Mouse (Mus musculus): ENCODE measurements at regions not wholly inside any gene's neighbourhood (a gene's known extent, or its start where the extent isn't known, plus 50 kb on each side); places are given as distances from the start of the nearest gene placed in this dataset.

DNA sequence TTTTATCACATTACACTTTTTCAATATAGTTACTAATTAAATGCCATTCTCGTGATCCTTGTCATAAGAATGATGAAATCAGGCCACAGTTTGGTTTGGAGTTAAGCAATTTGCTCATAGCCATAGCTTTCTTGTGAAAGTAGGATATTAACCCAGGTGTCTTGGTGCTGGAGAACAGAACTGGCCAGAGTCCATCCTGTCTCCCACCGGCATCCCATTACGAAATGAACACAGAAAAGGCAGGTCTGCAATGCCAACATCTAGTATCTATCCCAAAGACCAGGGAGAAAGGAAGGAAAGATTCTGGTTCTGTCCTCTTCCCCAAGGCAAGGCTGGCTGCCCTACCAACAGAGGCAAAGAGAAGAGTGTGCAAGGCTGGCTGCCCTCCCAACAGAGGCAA is 61.6 kb upstream of the Avpr1a start:
- DNase-seq, result peak in 1 of 2 experiments; percentile 23

DNA sequence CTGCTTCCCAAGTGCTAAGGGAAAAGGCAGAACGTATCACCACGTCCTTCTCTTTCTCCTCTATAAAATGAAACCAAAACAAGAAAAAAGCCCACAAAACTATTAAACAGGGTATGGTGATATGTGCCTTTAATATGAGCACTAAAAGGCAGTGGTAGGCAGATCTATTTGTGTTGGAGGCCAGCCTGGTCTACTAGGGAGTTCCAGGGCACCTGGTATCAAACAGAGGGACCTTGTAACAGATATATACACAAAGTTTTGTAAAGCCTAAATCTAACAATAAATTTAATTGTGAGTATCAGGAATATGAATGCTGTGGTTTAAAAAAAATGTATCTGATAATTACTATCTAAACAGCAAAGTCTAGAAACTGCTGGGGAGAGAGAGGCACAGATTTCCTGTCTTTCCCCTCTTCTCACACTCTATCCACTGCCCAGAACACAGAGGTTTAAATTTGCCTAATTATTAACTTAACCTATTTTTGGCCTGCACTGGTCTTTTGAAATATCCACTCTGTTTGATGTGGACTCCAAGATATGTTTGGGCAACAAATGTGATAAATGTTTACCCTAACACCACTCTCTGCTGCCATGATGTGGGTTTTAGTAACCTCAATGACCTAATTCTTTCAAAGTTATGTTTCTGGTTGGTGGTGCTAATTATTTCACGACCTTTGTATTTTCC is 68.5 kb upstream of the Avpr1a start:
- DNase-seq, result no peak

GRCm38 (mm10) chr10:122343291-122343690 is 105.0 kb upstream of the Avpr1a start:
- DNase-seq, result no peak

DNA sequence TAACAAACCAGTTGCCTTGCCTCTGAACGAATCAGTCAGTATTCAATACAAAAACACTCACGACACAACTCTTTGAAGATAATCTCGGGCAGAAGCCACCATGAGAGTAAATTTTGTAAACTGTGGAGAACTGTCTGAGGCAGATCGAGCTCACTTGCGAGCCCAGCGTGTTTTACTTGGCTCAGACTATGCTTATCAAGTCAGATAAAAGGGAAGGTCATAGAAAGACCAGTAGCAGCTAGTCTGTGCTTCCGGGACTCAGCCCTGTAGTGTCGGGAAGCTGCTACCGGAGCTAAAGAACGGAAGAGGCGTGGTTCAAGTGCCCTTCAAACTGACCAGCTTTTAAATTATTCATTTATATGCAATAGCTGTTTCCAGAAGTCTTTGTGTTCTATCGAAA is 105.9 kb upstream of the Avpr1a start:
- peak; percentile 4 to 7 for DNase-seq

DNA sequence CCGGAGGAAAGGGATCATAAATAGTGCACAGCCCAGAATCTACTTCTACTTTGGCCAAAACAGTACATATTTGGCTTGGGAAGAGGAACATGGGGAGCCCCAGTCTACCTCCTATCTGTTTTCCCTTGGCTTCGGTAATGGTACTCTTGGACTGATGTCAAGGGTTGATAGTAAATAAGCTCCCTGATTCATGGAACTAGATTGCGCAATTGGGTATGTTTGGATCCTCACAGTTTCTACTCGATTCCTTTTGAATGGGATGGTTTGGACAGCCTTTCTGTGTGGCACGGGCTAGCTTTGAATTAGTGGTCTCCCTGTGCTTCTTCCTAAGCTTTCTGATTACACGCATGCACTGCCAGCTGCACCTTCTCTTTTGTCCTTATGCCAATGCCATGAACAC is 121.4 kb upstream of the Avpr1a start:
- DNase-seq, result peak in 1 of 2 experiments; percentile 4

GRCm38 (mm10) chr10:122318886-122319285 is 129.4 kb upstream of the Avpr1a start:
- DNase-seq, result peak in 1 of 2 experiments; percentile 2

DNA sequence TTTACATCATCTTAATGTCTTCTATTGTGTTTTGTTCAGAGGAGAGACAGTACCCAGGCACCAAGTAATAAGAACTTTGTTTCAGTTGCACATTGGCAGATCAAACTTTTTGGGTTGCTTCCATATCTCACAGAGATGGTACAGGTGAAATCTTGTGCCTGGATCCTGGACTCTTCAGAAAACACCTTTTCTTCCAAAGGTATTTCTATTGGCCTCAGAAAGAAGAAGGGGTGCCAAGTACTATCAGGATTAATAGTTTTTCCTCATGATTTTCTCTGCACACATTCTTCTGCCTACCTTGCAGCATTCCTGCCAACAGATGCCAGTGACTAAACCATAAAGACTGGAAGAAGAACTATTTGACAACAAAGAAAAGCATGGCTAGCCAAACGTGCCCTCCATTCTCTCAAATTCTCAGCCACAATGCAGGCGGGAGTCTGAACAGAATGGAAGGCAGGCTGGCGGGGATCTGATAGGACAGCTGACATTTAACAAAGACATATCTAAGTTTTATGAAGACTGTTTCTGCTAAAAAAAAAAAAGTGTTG is 137.6 kb upstream of the Avpr1a start:
- no peak for DNase-seq

DNA sequence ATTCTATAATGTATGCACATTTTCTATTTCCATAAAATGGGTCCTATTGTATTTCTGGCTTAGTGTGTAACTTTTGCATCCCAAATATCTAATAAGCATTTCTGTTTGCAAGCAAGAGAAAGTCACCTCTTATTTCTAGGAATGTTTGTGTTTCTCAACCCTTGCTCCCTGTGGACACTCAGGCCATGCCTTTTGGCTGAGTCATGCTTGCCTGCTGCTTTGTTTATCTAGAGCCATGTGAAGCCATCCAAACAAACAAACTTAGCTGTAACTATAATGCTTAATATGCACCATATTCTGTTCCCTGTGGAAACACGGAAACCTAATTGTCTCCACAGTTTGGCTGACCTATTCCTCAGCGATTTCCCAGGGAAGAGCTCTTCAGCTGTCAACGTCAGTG is 139.6 kb upstream of the Avpr1a start:
- DNase-seq, result peak; percentile 10 to 31

- no peak for DNase-seq
Measured at GRCm38 (mm10) chr10:122302259-122302658, 146.0 kb upstream of the Avpr1a start.

GRCm38 (mm10) chr10:122295921-122296425 is 152.3 kb upstream of the Avpr1a start:
- DNase-seq, result no peak

DNA sequence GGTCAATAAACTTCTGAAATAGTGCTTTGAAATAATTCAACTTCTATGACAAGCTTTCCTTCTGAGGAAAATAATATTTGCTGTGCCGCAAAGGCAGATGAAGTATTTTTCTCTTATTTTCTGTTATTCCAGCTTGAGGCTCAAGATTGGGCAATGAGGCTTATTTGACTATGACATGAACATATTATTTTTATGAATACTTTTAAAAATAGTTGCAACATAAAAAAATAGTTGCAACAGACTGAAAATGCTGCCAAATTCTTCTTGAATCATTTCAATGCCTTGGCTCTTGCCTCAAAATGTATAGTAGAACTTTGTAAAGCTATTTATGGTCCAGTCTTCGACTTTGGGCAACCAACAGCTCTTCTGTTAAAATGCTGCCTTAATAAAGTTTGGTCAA is 156.7 kb upstream of the Avpr1a start:
- no peak for DNase-seq

- DNase-seq, result no peak
Measured at GRCm38 (mm10) chr10:122291091-122291490, 157.2 kb upstream of the Avpr1a start.

GRCm38 (mm10) chr10:122274885-122275284 is 173.4 kb upstream of the Avpr1a start:
- DNase-seq, result no peak

DNA sequence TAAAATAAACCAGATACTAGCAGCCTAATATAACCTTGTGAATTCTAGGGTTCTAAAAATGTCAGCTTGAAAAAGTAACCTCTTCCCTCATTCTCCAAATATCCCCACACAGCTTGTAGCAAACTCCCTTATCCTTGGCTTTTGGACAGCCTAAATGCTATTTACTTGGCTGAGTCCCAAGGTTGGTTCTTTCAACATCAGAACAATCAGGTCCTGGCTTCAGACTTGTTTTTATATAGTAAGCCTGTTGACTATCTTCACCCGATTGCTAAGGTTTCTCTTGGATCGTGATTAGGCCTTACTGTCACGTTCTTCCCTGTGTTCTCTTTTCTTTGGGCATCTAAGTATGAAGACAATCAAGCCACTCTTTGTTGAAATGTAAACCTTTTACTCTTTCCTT is 174.1 kb upstream of the Avpr1a start:
- peak; percentile 20 to 44 for DNase-seq

DNA sequence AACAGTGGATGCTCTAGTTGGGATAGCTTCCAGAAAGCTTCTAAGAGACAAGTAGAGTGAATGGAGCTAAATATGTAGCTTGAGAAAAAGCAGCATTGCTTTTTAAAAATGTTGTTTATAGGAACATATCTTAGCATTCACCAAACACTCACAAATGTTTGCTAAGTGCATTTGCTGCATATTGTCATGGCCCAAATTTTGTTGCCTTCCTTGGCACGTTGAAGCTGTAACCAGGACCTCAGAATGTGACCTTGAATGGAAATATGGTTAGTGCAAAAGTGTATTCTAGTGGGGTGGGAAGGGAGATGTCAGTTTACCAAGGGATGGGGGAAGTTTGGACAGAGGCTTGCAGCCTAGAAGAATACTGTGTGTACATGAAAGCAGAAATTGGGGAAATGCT is 166.9 kb upstream of the Rxylt1 start:
- DNase-seq, result no peak

DNA sequence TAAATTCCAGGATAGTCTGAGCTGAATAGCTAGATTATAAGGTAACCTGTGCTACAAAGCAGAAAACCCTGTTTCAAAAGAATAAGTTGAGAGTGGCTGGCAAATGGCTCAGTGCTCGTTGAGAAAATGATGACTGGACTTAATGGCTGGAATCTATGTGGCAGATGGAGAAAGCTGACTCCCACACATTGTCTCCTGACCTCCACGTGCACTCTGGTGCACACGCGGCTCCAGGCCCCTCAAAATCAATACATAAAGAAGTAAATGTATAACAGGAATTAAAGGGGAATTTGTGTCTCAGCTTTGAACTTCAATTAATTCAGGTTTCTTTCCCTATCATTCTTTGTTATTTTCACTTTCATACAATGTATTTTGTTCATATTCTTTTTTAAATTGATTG is 162.2 kb upstream of the Rxylt1 start:
- DNase-seq, result no peak

DNA sequence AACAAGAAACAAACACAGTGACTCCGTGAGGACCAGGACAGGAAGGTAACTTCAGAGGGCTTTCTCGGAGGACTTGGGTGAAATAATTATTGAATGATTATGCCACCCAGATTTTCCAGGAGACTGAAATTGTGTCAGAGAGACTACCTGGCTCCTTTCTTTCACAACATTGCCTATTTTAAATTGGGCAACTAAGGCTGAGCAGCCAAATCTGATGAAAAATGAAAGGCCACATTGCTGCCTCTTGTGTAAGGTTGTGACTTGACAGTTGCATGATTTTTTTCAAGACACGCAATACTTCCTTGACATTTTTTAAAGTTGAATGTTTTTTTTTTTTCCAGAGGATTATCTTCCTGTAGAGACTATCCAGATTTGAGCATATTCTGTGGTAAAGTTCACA is 161.5 kb upstream of the Rxylt1 start:
- no peak for DNase-seq

DNA sequence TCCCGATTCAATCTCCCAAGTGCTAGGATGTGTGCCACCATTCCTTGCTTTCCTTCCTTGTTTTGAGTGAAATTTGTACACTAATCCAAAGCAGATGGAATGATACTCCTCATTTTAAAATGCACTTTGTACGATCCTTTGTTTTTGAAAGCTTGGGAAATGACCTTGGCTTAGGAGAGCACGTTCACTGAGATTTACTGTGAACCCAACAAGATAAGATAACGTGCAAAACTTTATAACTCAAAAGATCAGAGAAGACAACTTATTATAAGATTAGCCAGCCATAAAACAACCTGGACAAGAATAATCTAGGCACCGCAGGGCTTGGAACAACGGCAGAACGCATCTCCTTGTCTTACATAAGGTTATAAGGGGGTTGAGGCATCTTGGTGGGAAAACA is 134.6 kb upstream of the Rxylt1 start:
- DNase-seq, result peak in 1 of 2 experiments; percentile 3

- peak; percentile 61 to 64 for DNase-seq
Measured at GRCm38 (mm10) chr10:122230746-122231145, 133.6 kb upstream of the Rxylt1 start.

DNA sequence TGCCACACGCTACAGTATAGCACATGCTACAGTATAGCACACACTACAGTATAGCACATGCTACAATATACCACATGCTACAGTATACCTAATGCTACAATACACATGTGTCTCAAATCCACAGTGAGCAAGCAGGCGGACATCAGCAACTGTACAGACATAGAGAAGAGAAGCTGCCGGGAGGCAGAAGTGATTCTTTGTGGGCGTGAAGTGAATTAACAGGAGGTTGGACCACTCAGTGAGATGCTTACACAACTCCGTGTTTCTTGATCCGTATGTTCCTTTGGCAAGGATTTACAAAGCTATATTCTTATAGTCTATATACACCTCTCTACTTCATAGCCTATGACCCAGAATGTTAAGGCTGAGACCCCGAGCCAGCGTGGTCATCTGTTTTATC is 128.5 kb upstream of the Rxylt1 start:
- no peak for DNase-seq

DNA sequence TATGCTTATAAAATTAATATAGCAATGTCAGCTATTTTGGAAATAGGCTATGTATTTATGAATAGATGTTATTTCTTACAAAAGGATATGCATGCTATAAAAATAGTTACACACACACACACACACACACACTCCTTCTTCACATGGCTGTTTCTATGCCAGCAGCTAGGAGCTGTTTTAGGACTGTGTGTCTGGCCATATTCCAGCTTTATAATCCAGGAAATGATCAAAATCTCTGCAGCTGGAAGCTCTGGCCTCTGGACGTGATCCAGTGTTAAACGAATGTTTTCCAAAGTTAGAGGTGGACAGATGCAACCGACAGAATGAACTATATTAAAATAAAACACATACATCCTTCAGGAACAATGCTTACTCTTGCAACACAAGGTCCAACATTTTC is 125.9 kb upstream of the Rxylt1 start:
- no peak for DNase-seq

DNA sequence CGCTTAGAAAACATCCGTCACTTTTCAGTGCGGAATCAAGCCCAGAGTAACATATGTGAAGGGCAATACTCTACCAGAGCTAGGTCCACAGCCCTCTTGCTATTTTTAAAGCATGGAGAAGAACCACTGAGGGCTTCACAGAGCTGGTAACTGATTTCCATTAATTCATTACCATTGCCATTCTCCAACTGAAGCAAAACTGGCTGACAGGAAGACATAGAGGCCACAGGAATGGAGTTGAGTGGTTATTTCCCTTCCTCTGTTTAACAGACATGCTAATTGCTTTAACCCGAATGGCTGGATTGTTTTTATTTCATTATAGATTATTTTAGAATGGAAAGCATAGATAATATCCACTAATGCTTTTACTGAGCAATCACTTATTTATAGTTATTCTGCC is 120.4 kb upstream of the Rxylt1 start:
- no peak for DNase-seq

DNA sequence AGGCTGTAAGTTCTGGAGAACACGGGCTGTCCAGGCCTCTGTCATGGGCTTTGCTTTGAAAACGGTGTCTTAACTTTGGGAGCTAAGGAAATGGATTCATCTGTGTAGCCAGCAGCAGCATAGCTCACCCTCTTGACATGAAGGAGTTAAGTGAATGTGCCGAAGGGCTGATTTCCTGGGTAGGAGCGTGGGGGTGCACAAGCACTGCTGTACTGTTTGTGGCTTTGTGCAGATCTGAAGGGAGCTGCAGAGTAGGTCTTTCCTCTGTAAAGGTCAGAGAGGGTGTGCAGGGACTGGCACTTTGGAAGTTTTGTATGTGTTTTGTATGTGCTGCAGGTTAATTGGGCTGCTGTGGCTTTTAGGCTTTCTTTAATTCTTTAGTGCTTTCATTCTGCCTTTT is 102.6 kb upstream of the Rxylt1 start:
- DNase-seq, result no peak

DNA sequence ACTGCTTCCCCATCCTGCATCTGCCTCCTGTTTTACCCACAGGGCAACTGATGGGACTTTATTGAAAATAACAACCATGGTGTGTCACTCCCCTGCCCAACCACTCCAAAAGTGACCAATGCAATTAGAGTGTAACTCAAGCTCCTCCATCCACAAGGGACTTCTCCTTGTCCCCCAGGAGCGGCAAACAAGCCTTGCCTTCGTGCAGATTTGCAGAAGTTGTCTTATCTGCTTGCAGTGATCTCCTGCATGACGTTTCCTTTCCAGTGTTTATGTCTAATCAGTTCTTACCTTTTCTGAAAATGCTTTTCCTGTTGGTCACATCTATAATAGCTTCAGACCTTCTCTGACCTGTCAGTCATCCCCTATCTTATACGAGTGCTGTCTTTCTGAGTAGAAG is 100.5 kb upstream of the Rxylt1 start:
- DNase-seq, result no peak
